Mouse (Mus musculus): ENCODE results near the gene Dxo.

DNA sequence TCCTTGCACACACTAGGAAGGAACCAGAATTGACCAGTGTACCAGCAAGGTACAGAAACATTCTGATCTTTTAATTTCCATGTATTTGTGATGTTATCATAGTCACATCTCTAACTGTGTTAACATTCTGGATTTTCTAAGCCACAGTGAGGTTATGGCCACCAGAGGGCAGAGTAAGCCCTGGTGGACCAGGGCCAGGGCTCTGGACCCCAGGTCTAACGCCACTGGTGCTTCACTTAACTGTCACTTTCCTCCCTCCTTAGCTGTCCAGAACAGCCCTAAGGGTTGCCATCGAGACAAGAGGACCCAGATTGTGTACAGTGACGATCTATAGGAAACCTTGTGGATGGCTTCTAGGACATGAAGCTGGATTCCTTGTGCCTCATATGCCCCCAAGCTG lies 19.0 kb downstream of the Dxo start:
- peak; percentile 70 for TF ChIP-seq CTCF (IDR thresholded peaks at IDR 0.05; ENCODE audit: low read depth, low read length)
- no peak for TF ChIP-seq POLR2A (IDR thresholded peaks at IDR 0.05; ENCODE audit: borderline replicate concordance, low read depth, low read length)
